Mouse (Mus musculus) bone marrow macrophage, adult 2 months (primary cell): ENCODE results near the gene Ddr2.

Source experiments
- CTCF ChIP-seq: IDR thresholded peaks from 2 replicates; pipeline ENCODE4 v1.5.1; 2012; ENCODE audit warnings: low read depth, mild to moderate bottlenecking, low read length, moderate library complexity
- POLR2A ChIP-seq: IDR thresholded peaks from 2 replicates; pipeline ENCODE4 v1.6.1; 2012; ENCODE audit warnings: mild to moderate bottlenecking, low read depth, low read length, borderline replicate concordance

DNA sequence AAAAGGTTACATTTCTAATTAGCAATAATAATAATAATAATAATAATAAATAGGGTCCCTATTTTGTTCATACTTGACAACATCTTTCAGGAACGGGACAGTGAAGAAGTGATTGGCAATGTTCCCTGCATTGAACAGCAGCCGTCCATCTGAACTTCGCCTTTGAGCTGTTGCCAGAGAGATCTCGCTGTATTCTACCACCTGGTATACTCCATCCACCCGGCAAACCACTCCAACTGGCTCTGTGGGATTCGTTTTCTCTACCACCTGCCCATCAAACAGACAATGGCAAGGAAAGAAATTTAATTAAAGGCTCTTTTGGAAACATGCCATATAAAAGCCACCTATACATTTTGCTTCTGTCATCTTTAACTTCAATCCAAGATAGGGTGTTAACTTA is 40.3 kb upstream of the Ddr2 start:
- TF ChIP-seq CTCF = no peak
- TF ChIP-seq POLR2A = no peak
